In the genomic region with DNA sequence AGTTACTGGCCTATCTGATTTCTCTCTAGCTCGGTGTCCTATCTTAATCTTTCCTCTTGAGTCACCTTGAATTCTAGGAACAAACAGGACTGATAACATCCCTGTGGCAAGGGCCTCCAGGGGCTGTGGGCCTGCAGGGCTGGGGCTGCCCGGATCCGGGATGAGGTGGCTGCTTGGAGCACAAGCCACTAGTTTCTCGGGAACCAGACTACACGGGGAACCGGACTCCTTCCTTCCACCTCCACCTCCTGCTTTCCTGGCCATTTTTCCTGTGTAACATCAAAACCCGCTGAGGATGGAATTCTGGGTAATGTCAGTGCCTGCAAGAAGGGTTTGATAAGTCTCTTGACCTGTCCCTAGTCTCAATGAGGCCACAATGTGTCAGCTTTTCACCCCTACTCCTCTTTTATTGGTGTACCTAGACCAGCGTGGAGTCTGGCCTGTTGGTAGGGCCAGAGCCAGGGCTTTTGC, we compare ENCODE assay signal across 8 mouse cellular contexts. TPM values are rescaled to one million over a fixed set of nuclear protein-coding genes. Genes with fewer than 3 reads are reported as not detected.
DNase-seq lines count a peak whose midpoint lies in the region; ATAC-seq and TF ChIP-seq lines count a peak whose summit lies in the region.

No protein-coding gene starts in this region.

- H3K9me3 ChIP-seq in heart, embryonic 14.5 days (ENCODE audit: control insufficient read depth, low read length): no peaks in the 10 kb centered on the region
- no peaks in the 10 kb centered on the region for H3K9me3 ChIP-seq in limb, embryonic 14.5 days (ENCODE audit: control insufficient read depth, low read length)
- H3K9me3 ChIP-seq in stomach, postnatal 0 days (ENCODE audit: control insufficient read depth, low read length): no peaks in the 10 kb centered on the region

- intact Hi-C loops in heart, postnatal 25 days (cut with DNase I): loop anchor here (2.0 kb wide), 1 partner anchor 34 kb away; no protein-coding TSS in a partner anchor

- H3K4me2 ChIP-seq in heart, embryonic 14.5 days (ENCODE audit: low read length): peak overlapping the region; percentile 76
- peak overlapping the region; percentile 62; the same call in 1 of the 2 replicates for H3K4me2 ChIP-seq in limb, embryonic 14.5 days (replicated peaks; ENCODE audit: low read depth, low read length, severe bottlenecking)
- H3K4me2 ChIP-seq in stomach, postnatal 0 days (replicated peaks; ENCODE audit: low read depth): peak overlapping the region; percentile 62

- TF ChIP-seq EP300 in stomach, postnatal 0 days (optimal IDR thresholded peaks at IDR 0.05): no peak

- H3K36me3 ChIP-seq in heart, embryonic 14.5 days (ENCODE audit: control insufficient read depth, insufficient read depth, low read length): no peaks in the 10 kb centered on the region
- H3K36me3 ChIP-seq in limb, embryonic 14.5 days (ENCODE audit: control insufficient read depth, insufficient read depth, low read length): peaks cover 9% of the 10 kb centered on the region; the same call in 1 of the 2 replicates
- H3K36me3 ChIP-seq in stomach, postnatal 0 days (ENCODE audit: control insufficient read depth, insufficient read depth, low read length): no peaks in the 10 kb centered on the region

- no peak overlapping the region; a peak in 1 of 4 replicates for H3K4me3 ChIP-seq in heart, embryonic 14.5 days (ENCODE audit: control insufficient read depth in 1 of 2, insufficient read depth in 1 of 2, low read depth in 1 of 2, low read length in 2 of 2)
- peak overlapping the region; percentile 98; the same call in 1 of the 2 replicates for H3K4me3 ChIP-seq in limb, embryonic 14.5 days (replicated peaks; ENCODE audit: low read length)
- H3K4me3 ChIP-seq in stomach, postnatal 0 days (ENCODE audit: low read depth, low read length): peak overlapping the region; percentile 99; the same call in 1 of the 2 replicates

- DNase-seq in heart, adult 18-20 months: peak; percentile 39 to 61
- no peak for DNase-seq in heart, postnatal 25 days (ENCODE audit: low spot score)
- peak; percentile 20 for DNase-seq in MN1 (ENCODE audit: low spot score)
- DNase-seq in limb, embryonic 14.5 days (ENCODE audit: low spot score): no peak
- peak; percentile 67 for DNase-seq in stomach, postnatal 0 days (ENCODE audit: low spot score)
- no peak for DNase-seq in layer of hippocampus, adult 9-10 months (ENCODE audit: low spot score)

- ATAC-seq in heart, embryonic 14.5 days (ENCODE audit: insufficient number of reproducible peaks, insufficient read depth, low FRiP score, low read depth): no peak
- no peak for ATAC-seq in limb, embryonic 14.5 days (ENCODE audit: low FRiP score, low read depth)
- ATAC-seq in stomach, postnatal 0 days (ENCODE audit: low FRiP score, low TSS enrichment): 0 out of 2 replicates have a peak, but pooled peaks have one; percentile 13
- no peak for ATAC-seq in megakaryocyte-erythroid progenitor cell, adult 5-6 weeks (replicated peaks; ENCODE audit: low FRiP score, low TSS enrichment, poor library complexity, severe bottlenecking)

- TF ChIP-seq CTCF in stomach, postnatal 0 days (IDR thresholded peaks at IDR 0.05; ENCODE audit: low read depth): no peak

- 17% methylated on average over 8 of the region's 8 CpGs for WGBS in heart, embryonic 14.5 days
- 80% methylated on average over 8 of the region's 8 CpGs for WGBS in limb, embryonic 14.5 days
- WGBS in stomach, postnatal 0 days: 54% methylated on average over 8 of the region's 8 CpGs

- no peak for TF ChIP-seq POLR2A in limb, embryonic 14.5 days (IDR thresholded peaks at IDR 0.05; ENCODE audit: borderline replicate concordance, extremely low read depth, insufficient read depth, insufficient read length)

- no peaks in the 10 kb centered on the region for H3K27me3 ChIP-seq in heart, embryonic 14.5 days (ENCODE audit: control insufficient read depth, insufficient read depth, low read length)
- no peaks in the 10 kb centered on the region for H3K27me3 ChIP-seq in limb, embryonic 14.5 days (ENCODE audit: control insufficient read depth, insufficient read depth, low read length)
- H3K27me3 ChIP-seq in stomach, postnatal 0 days (ENCODE audit: control insufficient read depth, insufficient read depth, low read length): no peaks in the 10 kb centered on the region

- peak overlapping the region; percentile 96 for H3K9ac ChIP-seq in heart, embryonic 14.5 days (ENCODE audit: low read length)
- peak overlapping the region; percentile 40 for H3K9ac ChIP-seq in limb, embryonic 14.5 days (ENCODE audit: low read depth, low read length, severe bottlenecking)
- H3K9ac ChIP-seq in stomach, postnatal 0 days (ENCODE audit: low read length): 0 out of 2 replicates have a peak overlapping the region, but pooled peaks have one; percentile 31

- peaks cover 21 to 34% of the 10 kb centered on the region in 2 experiments for H3K4me1 ChIP-seq in heart, embryonic 14.5 days (ENCODE audit: control insufficient read depth in 2 of 2, insufficient read depth in 2 of 2, low read length in 2 of 2)
- H3K4me1 ChIP-seq in limb, embryonic 14.5 days (ENCODE audit: control insufficient read depth, insufficient read depth, low read length): peaks cover 21% of the 10 kb centered on the region
- no peaks in the 10 kb centered on the region; the same call in none of the 2 replicates for H3K4me1 ChIP-seq in stomach, postnatal 0 days (replicated peaks; ENCODE audit: control insufficient read depth, insufficient read depth)

- peak overlapping the region; percentile 55 to 99 for H3K27ac ChIP-seq in heart, embryonic 14.5 days (replicated peaks in 1 of 2; ENCODE audit: control insufficient read depth in 1 of 2, insufficient read depth in 1 of 2, low read depth in 2 of 2, low read length in 2 of 2)
- peak overlapping the region; percentile 100; the same call in 1 of the 2 replicates for H3K27ac ChIP-seq in limb, embryonic 14.5 days (replicated peaks; ENCODE audit: low read depth, low read length)
- peak overlapping the region; percentile 100 for H3K27ac ChIP-seq in stomach, postnatal 0 days (replicated peaks)

RNA-seq across cellular contexts. Expression of gene Bicral, which starts 3.6 kb away (rescaled TPM):
- 10 to 100 TPM in 1 of 2 experiments, 1 to 10 TPM in 1; 7.5 to 13.0 TPM for total RNA-seq in heart, adult 18-20 months (2021)
- 10 to 100 TPM; 15.0 to 16.7 TPM for total RNA-seq in heart, postnatal 25 days (2021)
- 6.4 and 7.4 TPM in 2 replicates for polyA plus RNA-seq in heart, embryonic 14.5 days (2014; fragmentation: Nextera tagmentation; extraction: Ambion mirVana)
- polyA plus RNA-seq in limb, embryonic 14.5 days (2012; rRNA removed): 17.2 and 17.7 TPM in 2 replicates
- polyA plus RNA-seq in limb, embryonic 14.5 days (2014; fragmentation: Nextera tagmentation; extraction: Ambion mirVana): 5.4 and 8.2 TPM in 2 replicates
- 2.3 and 2.8 TPM in 2 replicates for polyA plus RNA-seq in stomach, postnatal 0 days (2015; fragmentation: Nextera tagmentation; extraction: Ambion mirVana)
- total RNA-seq in megakaryocyte-erythroid progenitor cell, adult 5-6 weeks (2014; fragmentation: Nextera tagmentation): 24.6 and 28.7 TPM in 2 replicates
- 10.4 and 16.5 TPM in 2 replicates for total RNA-seq in megakaryocyte-erythroid progenitor cell, adult 5-6 weeks (2017)

RNA-seq across cellular contexts. Expression of gene Tbcc, which starts 35.8 kb away (rescaled TPM):
- total RNA-seq in heart, adult 18-20 months (2021): 10 to 100 TPM; 16.0 to 16.6 TPM
- 10 to 100 TPM; 15.5 to 17.7 TPM for total RNA-seq in heart, postnatal 25 days (2021)
- polyA plus RNA-seq in heart, embryonic 14.5 days (2014; fragmentation: Nextera tagmentation; extraction: Ambion mirVana): 53.1 and 54.7 TPM in 2 replicates
- polyA plus RNA-seq in limb, embryonic 14.5 days (2012; rRNA removed): 27.8 and 28.9 TPM in 2 replicates
- polyA plus RNA-seq in limb, embryonic 14.5 days (2014; fragmentation: Nextera tagmentation; extraction: Ambion mirVana): 63.3 and 66.5 TPM in 2 replicates
- polyA plus RNA-seq in stomach, postnatal 0 days (2015; fragmentation: Nextera tagmentation; extraction: Ambion mirVana): 42.2 and 45.5 TPM in 2 replicates
- total RNA-seq in megakaryocyte-erythroid progenitor cell, adult 5-6 weeks (2014; fragmentation: Nextera tagmentation): 19.3 and 20.4 TPM in 2 replicates
- 10.9 and 13.3 TPM in 2 replicates for total RNA-seq in megakaryocyte-erythroid progenitor cell, adult 5-6 weeks (2017)

RNA-seq across cellular contexts. Expression of gene Prph2, which starts 55.6 kb away (rescaled TPM):
- not detected for total RNA-seq in heart, adult 18-20 months (2021)
- not detected for total RNA-seq in heart, postnatal 25 days (2021)
- not detected in 2 replicates for polyA plus RNA-seq in heart, embryonic 14.5 days (2014; fragmentation: Nextera tagmentation; extraction: Ambion mirVana)
- not detected in 2 replicates for polyA plus RNA-seq in limb, embryonic 14.5 days (2012; rRNA removed)
- 0.07 TPM in 1 of 2 replicates, not detected in the other for polyA plus RNA-seq in limb, embryonic 14.5 days (2014; fragmentation: Nextera tagmentation; extraction: Ambion mirVana)
- not detected in 2 replicates for polyA plus RNA-seq in stomach, postnatal 0 days (2015; fragmentation: Nextera tagmentation; extraction: Ambion mirVana)
- total RNA-seq in megakaryocyte-erythroid progenitor cell, adult 5-6 weeks (2014; fragmentation: Nextera tagmentation): not detected in 2 replicates
- total RNA-seq in megakaryocyte-erythroid progenitor cell, adult 5-6 weeks (2017): not detected in 2 replicates

Comparison
In these comparisons a context has a peak if more than half of its experiments do, and no peak if none do; other contexts are left out.
1. DNase-seq: peak in heart, adult 18-20 months (2 of 2), MN1 (single experiment) and stomach, postnatal 0 days (single experiment); none in heart, postnatal 25 days (single experiment), limb, embryonic 14.5 days (single experiment) and layer of hippocampus, adult 9-10 months (single experiment).
2. H3K4me3 ChIP-seq: peak in limb, embryonic 14.5 days (single experiment) and stomach, postnatal 0 days (single experiment); none in heart, embryonic 14.5 days (0 of 2).
3. H3K9ac ChIP-seq: peak in every context shown above with its lines; median percentile 96 in heart, embryonic 14.5 days; 40 in limb, embryonic 14.5 days; 31 in stomach, postnatal 0 days.
4. Peak in every context shown above with its lines, with median percentiles within 50 percentile points of each other: H3K27ac ChIP-seq and H3K4me2 ChIP-seq.